Mouse (Mus musculus) retina, postnatal 7 days (tissue): ENCODE data around the gene Ypel5.

ENCODE experiments used
- DNase-seq: peaks from one replicate; pipeline ENCODE4 v3.0.0-alpha.2; 2012; ENCODE audit warnings: low read depth, low spot score

Gene Ypel5

DNA sequence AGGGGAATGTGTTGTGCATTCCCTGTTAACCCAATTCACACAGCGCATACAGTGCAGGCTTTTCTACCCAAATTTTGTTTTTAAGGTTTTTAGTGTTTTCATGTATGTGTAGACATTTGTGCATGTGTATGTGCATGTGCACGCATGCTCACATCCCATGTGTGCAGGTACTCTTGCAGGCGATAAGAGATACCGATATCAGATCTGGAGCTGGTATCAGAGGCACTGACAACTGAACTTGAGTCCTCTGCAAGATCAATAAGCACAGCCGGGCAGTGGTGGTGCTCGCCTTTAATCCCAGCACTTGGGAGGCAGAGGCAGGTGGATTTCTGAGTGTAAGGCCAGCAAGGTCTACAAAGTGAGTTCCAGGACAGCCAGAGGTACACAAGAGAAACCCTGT is 8.1 kb downstream of the Ypel5 start:
- no peak for DNase-seq

DNA sequence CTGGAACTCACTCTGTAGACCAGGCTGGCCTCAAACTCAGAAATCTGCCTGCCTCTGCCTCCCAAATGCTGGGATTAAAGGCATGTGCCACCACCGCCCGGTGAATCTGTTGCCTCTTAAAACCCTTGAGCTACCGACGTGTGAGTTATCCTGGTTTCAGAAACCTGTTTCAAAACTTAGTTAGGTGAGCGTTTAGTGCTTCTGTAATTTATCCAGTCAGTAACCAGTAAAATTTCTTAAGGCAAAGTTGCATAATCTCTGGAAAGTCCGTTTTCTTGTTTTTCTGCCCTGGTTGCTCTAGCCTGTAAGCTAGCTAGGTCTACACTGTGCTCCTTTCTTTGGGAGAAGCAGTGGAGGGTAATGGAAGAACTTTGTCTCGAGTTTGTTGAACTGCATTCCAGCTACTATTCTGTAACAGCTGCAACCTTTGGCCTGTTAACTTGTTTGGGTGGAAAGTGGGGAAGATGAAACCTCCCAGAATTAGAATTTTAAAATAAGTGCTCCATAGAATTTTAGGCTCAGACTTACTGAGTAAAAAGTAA is 8.8 kb downstream of the Ypel5 start:
- DNase-seq, result no peak

DNA sequence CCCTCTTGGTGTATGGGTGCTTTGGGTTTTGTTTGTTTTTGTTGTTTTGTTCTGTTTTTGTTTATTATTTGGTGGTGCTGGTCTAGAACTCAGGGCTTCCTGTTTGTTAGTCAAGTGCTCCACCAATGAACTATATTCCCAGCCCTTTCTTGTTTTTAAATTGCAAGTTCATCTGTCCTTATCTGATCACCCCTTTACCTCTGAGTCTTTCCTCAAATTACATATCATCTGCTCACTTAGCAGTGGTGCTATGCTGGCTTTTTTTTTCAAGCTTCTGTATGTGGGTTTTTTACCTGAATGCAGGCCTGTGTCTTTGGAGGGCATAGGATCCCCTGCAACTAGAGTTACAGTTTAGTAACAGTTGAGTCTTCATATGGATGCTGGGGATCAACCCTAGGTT is 9.3 kb downstream of the Ypel5 start:
- no peak for DNase-seq

DNA sequence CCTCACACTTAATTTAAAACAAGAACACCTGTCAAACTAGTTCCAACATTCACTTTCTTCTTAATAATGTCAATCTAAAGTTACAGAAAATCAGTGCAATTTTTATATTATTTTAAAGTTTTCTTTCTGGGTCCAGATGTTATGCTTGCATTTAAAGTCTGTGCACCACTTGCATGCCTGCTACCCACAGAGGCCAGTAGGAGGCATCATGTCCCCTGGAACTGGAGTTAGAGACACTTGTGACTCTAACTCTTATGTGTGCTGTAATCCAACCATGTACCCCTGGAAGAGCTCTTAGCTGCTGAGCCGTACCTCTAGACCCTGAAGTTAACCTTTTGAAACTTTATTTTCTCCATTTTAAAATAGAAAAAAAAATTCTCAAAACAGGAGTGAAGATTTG is 19.0 kb downstream of the Ypel5 start:
- no peak for DNase-seq

DNA sequence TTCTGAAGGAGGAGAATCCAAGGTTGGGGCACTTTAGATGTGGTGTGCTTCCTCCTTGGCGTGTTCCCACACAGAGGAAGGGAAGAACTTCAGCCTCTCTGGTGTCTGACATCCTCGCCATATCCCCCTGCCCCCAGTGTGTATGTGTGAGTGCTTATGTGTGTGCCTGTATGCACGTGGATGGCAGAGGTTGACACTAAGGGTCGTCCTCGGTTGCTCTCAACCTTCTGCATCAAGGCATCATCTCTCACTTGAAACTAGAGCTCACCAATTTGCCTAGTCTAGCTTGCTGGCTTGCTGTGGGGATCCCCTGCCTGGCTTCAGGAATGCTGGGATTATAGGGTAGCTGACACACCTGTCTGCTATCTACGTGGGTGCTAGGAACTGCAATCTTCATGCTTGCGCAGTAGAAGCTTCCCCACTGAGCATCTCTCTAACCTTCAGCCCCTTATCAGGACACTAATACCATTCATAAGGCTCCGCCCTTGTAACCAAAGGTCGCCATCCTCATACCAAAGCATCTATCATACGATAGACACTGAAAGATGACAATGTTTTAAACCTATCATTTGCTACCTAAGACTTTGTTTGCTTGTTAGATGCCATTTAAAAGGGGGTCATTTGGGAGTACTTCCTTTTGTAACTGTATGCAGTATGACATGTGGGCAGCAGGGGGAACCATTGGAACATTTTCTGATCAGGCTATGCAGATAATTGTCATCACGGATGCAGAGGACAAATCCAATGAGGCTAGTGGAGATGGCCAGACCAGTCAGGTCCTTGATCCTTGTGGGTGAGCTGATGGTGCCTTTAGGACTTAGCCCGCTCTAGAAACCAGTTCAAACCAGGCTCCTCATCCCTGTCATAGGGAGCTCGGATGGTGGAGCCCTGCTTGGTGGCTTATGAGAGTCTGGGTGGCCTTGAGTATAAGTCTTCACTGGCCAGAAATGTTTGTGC is 21.7 kb downstream of the Ypel5 start:
- peak; percentile 60 for DNase-seq

DNA sequence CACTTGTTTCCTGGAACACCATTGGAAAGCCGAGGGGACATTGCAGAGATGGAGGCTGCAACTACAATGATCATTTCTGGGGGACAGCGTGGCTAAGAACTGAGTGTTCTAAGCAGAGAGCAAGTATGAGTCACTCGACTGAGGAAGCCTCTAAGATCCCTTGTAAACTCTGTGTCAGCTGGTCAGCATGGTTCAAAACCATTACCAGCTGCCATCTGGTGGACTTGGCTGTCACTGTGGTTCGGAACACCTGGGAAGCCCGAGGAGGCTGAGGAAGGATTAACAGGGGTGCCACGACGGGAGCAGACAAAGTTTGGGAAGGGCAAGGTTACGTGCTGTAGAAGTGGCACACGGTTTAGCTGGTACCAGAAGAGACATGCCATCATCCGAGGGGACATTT is 27.0 kb downstream of the Ypel5 start:
- DNase-seq, result no peak

DNA sequence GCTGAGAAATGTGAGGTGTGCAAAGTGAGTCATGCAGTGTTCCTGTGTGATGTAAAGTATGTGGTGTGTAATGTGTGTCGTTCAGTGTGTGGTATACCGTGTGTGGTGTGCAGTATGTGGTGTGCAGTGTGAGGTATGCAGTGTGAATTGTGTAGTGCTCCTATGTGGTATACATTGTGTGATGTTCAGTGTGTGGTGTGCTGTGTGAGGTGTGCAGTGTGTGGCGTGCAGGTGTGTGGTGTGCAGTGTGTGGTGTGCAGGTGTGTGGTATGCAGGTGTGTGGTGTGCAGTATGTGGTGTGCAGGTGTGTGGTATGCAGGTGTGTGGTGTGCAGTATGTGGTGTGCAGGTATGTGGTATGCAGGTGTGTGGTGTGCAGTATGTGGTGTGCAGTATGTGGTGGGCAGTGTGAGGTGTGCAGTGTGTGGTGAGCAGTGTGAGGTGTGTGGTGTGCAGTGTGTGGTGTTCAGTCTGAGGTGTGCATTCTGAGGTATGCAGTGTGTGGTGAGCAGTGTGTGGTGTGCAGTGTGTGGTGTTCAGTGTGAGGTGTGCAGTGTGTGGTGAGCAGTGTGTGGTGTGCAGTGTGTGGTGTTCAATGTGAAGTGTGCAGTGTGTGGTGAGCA is 30.5 kb downstream of the Ypel5 start:
- DNase-seq, result no peak

DNA sequence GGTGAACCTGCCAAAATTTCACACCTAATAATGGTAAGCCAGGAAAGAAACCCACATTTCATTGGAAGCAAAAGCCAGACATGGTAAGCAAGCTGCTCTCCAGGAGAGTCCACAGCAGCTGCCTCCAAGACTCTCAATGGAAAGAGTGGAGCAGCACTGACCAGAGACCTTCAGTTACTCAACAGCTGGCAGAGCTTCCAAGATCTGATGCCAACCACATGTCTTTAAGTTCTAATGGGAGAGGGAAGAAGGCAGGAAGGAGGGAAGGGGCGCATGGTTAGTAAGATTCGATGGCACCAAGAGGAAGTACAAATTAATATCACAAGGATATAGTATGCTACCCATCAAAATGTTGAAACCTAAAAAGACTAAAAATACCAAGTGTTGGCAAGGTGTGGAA is 31.9 kb downstream of the Ypel5 start:
- DNase-seq, result no peak

DNA sequence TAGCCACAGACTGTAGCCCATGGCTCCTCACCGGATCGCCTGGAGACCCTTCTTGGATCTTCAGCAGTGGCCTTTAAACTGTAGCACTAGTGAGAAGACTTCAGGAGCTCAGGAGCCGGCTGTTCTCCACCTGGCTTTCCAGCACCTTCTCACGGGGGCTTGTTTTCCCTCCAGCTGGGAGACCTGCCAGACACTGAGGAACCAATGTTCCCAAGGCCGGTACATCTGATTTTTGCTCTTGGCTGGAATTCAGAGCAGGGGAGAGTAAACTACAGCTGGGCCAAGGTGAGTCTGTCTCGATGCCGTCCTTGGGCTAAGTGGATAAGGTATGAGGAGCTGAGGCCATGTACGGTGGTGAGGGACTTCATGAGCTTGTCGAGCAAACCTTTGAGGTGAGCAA is 42.7 kb downstream of the Ypel5 start:
- no peak for DNase-seq

DNA sequence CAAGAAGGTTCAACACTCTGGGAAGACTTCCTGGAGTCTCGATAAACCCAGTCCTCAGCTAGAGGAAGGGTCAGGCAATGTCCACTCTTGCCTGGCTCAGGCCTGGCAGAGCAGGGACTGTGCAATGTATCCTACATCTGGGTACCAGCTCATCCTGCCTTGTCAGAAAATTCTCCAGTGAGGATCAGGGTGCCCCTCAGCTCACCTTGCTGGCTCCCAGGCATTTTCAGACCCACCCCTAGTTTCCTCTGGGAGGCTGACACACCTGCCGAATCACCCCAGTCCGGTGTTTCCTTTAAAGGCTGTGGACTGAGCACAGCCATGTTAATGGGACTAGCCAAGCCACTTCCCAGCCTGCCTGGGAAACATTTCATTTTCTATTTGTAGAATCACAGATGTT is 43.9 kb downstream of the Ypel5 start:
- DNase-seq, result no peak

DNA sequence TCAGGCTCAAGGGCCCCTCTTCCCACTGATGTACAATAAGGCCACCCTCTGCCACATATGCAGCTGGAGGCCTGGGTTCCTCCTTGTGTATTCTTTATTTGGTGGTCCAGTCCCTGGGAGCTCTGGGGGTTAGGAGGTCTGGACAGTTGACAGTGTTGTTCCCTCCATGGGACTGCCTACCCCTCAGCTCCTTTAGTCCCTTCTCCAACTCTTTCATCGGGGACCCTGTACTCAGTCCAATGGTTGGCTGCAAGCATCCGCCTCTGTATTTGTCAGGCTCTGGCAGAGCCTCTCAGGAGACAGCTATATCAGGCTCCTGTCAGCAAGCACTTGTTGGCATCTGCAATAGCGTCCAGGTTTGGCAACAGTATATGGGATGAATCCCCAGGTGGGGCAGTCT is 44.8 kb downstream of the Ypel5 start:
- DNase-seq, result no peak

DNA sequence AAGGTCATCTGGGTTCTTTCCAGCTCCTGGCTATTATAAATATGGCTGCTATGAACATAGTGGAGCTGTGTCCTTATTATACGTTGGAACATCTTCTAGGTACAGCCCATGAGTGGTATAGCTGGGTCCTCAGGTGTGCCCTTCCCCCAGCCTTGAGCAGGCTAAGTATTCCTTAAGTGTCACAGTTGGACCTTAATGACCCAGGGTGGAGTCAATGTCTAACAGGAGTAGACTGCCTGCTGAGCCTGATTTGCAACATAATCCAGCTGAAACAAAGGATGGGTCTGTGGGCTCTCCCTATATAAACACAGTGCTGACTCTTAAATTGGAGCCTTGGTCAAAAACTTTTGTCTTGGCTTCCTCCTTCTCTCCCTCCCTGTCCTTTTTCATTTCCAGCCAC is 45.6 kb downstream of the Ypel5 start:
- DNase-seq, result no peak

DNA sequence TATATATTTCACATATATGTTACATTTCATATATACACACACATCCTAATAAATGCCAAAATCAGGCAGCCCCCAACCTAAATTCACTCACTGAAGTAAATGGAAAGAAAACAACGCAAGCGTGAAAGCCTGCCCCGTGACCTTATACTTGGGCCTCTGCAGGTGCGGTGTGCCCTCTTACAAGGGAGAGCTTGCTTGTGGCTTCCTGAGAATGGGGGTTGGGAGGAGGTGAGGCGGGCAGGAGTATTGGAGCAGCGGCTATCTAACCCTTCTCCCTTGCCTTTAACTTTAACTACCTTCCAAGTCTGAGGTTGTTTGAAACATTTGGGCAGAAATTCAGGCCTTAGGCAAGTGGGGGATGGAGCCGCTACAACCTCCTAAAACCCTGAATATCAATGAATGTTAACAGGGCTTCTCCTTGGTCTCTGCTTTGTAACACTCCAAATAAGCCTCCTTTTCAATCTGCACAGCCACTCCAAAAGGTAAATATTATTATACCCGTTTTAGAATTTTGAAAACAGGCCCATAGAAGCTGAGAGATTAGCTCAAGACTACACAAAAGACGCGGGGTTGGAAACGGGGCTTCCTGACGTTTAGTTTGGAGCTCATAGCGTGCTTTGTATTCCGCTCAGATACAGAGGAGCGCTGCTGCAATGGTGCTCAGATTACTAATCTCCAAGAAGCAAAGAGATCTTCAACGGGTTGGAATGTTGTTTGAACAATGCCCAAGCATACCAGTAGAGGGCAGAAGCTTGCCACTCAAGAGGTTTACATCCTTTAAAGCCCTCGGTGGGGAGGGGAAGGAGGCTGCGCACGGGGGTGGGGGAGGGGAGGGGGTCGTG is 53.5 kb downstream of the Ypel5 start:
- peak; percentile 81 for DNase-seq

DNA sequence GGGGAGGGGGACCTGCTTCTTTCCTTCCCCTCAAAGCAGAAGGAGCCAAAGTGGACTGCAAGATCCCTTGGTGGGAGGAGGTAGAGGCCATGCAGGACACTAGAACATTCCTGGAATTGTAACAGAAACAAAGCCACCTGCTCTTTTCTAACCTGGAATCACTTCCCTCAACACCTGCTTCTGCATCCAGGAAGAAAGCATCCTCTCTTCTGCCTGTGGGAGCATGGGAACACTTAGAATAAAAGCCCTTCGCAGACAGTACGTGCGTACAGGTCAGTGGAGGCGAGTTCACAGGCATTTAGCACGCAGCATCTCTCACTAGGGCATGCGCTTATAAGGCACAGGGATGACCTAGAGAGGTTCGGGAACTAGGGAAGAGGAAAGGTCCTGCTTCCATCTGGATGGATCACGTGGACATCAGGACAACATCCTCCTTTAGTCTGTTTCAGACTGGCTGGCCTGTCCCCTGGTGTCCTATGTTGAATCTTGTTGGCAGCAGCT is 54.2 kb downstream of the Ypel5 start:
- DNase-seq, result no peak

DNA sequence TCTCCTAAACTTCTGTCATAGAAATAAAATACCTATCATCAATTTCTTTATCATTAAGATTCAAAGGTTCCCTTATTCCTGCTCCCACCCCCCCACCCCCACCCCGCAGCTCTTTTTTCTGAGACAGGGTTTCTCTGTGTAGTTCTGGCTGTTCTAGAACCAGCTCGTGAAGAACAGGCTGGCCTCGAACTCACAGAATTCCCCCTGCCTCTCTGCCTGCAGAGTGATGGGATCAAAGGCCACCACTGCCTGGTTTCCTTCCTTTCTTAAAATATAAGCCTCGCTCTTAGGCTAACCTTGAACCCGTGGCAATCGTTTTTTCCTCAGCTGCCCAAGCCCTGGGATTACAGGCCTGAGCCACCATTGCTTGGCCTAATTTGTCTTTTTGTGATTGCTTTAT is 55.3 kb downstream of the Ypel5 start:
- DNase-seq, result no peak

DNA sequence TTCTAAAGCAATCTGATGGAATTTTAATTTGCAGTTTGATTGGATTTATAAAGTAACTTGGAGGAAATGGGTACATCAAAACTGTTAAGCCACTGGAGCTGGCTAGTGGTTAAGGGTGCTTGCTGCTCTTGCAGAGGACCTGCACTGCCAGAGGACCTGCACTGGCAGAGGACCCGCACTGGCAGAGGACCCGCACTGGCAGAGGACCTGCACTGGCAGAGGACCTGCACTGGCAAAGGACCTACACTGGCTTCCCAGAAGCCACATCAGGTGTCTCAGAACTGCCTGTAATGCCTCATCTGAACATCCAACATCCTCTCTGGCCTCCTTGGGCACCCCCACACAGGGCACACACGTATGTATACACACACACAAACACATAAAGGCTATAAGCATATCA is 59.3 kb downstream of the Ypel5 start:
- no peak for DNase-seq

DNA sequence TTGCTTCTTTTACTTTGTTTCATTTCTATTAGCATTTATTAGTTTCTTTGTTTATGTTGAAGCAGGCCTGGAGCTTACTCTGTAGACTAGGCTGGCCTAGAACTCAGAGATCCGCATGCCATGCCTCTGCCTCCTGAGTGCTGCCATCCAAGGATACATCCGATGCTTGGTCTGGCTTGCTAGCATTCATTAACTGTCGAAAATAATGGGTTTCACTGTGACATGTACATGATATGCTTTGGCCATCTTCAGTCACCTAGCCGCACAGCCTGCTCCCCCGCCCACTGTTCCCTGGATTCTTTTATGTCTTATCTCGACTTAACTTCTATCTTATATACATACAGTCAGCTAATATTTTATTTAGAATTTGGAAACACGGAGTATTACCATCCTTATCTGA is 60.8 kb downstream of the Ypel5 start:
- no peak for DNase-seq

DNA sequence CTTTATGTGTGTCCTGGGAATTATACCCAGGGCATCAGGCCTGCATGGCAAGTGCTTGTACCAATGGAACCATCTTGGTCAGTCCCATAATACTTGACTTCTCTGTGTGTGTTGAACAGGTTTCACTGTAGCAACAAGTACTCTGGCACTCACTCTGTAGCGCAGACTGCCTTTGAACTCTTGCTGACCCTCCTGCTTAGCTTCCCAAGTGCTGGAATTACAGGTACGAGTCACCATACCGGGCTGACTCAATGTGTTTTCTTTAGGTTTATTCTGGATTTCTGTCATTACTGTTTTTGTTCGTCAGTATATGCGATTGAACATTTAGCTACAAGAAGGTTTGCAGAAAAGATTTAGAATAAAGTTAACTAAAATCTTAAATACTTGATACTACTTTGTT is 61.7 kb downstream of the Ypel5 start:
- DNase-seq, result no peak

DNA sequence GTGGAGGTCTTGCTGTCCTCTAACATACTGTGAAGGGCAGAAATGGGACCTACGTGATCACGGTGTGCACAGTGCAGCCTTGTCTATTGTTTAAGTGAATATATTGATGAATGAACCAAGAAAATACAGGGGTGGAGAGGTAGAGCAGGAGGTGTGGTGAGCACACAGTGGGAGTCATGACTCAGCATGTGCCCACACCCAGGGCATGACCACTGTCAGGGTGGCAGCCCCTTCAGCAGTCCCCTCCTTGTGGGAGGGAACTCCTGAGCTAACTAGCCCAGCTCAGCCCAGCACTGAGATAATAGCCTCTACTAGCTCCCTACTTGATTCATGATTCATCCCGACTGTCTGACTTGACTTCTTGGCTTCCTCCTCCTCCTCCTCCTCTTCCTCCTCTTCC is 62.5 kb downstream of the Ypel5 start:
- no peak for DNase-seq
